In genomic region chr3:149920206-149920605, GRCm38 (mm10) we compare ENCODE assay signal across 30 mouse cellular contexts.
"Had no signal": no experiment of that assay in that cellular context is flagged by ENCODE, and none has a peak within 500 bp of the region (broad histone marks: within the 10 kb centered on the region; RNA-seq: fewer than 3 reads in every experiment).

No protein-coding gene starts in this region.

- H3K27me3 ChIP-seq: limb, embryonic 12.5 days; limb, embryonic 13.5 days; limb, embryonic 15.5 days; liver, embryonic 12.5 days; liver, embryonic 13.5 days; liver, embryonic 15.5 days; lung, embryonic 15.5 days; megakaryocyte, embryonic 14.5 days; midbrain, embryonic 12.5 days; midbrain, embryonic 13.5 days; midbrain, embryonic 15.5 days; neural tube, embryonic 12.5 days had no signal

- H3K9ac ChIP-seq: limb, embryonic 12.5 days; limb, embryonic 13.5 days; limb, embryonic 15.5 days; liver, embryonic 12.5 days; liver, embryonic 13.5 days; liver, embryonic 14.5 days; liver, embryonic 15.5 days; lung, embryonic 15.5 days; midbrain, embryonic 12.5 days; midbrain, embryonic 13.5 days; midbrain, embryonic 15.5 days; neural tube, embryonic 12.5 days had no signal

- ATAC-seq: liver, embryonic 12.5 days; lung, postnatal 0 days; midbrain, embryonic 13.5 days; midbrain, embryonic 15.5 days; midbrain, embryonic 16.5 days had no signal

- DNase-seq: left cerebral cortex, postnatal 4 days; liver; liver, embryonic 13.5 days; lung, adult 18-20 months; lung, adult 2 months; lung, postnatal 10 days; lung, postnatal 14 days; lung, postnatal 4 days; midbrain, embryonic 14.5 days had no signal

- H3K4me3 ChIP-seq: left cerebral cortex, adult 2 months; limb, embryonic 10.5 days; limb, embryonic 12.5 days; limb, embryonic 13.5 days; limb, embryonic 15.5 days; liver, embryonic 12.5 days; liver, embryonic 13.5 days; liver, embryonic 15.5 days; lung, embryonic 15.5 days; megakaryocyte, embryonic 14.5 days; midbrain, embryonic 10.5 days; midbrain, embryonic 12.5 days; midbrain, embryonic 13.5 days; midbrain, embryonic 15.5 days; myocyte; neural tube, embryonic 12.5 days had no signal

- H3K4me2 ChIP-seq: limb, embryonic 12.5 days; limb, embryonic 13.5 days; limb, embryonic 15.5 days; liver, embryonic 11.5 days; liver, embryonic 12.5 days; liver, embryonic 13.5 days; liver, embryonic 15.5 days; lung, embryonic 15.5 days; midbrain, embryonic 11.5 days; midbrain, embryonic 12.5 days; midbrain, embryonic 13.5 days; midbrain, embryonic 15.5 days; neural tube, embryonic 12.5 days had no signal

- H3K4me1 ChIP-seq: limb, embryonic 12.5 days; limb, embryonic 15.5 days; liver, embryonic 12.5 days; liver, embryonic 13.5 days; liver, embryonic 15.5 days; lung, embryonic 15.5 days; megakaryocyte, embryonic 14.5 days; midbrain, embryonic 10.5 days; midbrain, embryonic 12.5 days; midbrain, embryonic 13.5 days; midbrain, embryonic 15.5 days; neural tube, embryonic 12.5 days had no signal

- H3K36me3 ChIP-seq: limb, embryonic 10.5 days; limb, embryonic 12.5 days; limb, embryonic 13.5 days; limb, embryonic 15.5 days; liver, embryonic 12.5 days; liver, embryonic 13.5 days; liver, embryonic 15.5 days; lung, embryonic 15.5 days; midbrain, embryonic 10.5 days; midbrain, embryonic 12.5 days; midbrain, embryonic 13.5 days; midbrain, embryonic 15.5 days; neural tube, embryonic 12.5 days had no signal

- H3K9me3 ChIP-seq: limb, embryonic 10.5 days; limb, embryonic 12.5 days; limb, embryonic 13.5 days; limb, embryonic 15.5 days; liver, embryonic 12.5 days; liver, embryonic 13.5 days; liver, embryonic 15.5 days; lung, embryonic 15.5 days; megakaryocyte, embryonic 14.5 days; midbrain, embryonic 10.5 days; midbrain, embryonic 12.5 days; midbrain, embryonic 13.5 days; midbrain, embryonic 15.5 days; neural tube, embryonic 12.5 days had no signal

- H3K27ac ChIP-seq: left cerebral cortex, adult 2 months; limb, embryonic 10.5 days; limb, embryonic 12.5 days; limb, embryonic 13.5 days; limb, embryonic 15.5 days; liver, embryonic 12.5 days; liver, embryonic 13.5 days; liver, embryonic 14.5 days; liver, embryonic 15.5 days; lung, embryonic 15.5 days; macrophage; midbrain, embryonic 10.5 days; midbrain, embryonic 12.5 days; midbrain, embryonic 13.5 days; midbrain, embryonic 15.5 days; neural tube, embryonic 12.5 days had no signal
